Mouse (Mus musculus) left cerebral cortex, adult 8-10 months (tissue): ENCODE results near the gene Unc119b. TPM values are rescaled to one million over a fixed set of nuclear protein-coding genes. Genes with fewer than 3 reads are reported as not detected.
"Not testable (repeated sequence)": the region's sequence is repeated elsewhere in the genome, so short reads cannot be mapped to it uniquely, and the experiment has no call there.

Experiments used
- DNase-seq, 2 experiments: peaks; one replicate each; pipeline ENCODE4 v3.0.0; 2022; ENCODE audit warnings: low spot score in 2 of 2
- total RNA-seq, 4 experiments: library from RNA; stranded (reverse); gene quantifications; 2 replicates each; pipeline ENCODE4 v1.2.4; 2022

Unc119b gene
- 10 to 100 TPM; 21.2 to 26.9 (median 24.2) TPM for total RNA-seq

DNA sequence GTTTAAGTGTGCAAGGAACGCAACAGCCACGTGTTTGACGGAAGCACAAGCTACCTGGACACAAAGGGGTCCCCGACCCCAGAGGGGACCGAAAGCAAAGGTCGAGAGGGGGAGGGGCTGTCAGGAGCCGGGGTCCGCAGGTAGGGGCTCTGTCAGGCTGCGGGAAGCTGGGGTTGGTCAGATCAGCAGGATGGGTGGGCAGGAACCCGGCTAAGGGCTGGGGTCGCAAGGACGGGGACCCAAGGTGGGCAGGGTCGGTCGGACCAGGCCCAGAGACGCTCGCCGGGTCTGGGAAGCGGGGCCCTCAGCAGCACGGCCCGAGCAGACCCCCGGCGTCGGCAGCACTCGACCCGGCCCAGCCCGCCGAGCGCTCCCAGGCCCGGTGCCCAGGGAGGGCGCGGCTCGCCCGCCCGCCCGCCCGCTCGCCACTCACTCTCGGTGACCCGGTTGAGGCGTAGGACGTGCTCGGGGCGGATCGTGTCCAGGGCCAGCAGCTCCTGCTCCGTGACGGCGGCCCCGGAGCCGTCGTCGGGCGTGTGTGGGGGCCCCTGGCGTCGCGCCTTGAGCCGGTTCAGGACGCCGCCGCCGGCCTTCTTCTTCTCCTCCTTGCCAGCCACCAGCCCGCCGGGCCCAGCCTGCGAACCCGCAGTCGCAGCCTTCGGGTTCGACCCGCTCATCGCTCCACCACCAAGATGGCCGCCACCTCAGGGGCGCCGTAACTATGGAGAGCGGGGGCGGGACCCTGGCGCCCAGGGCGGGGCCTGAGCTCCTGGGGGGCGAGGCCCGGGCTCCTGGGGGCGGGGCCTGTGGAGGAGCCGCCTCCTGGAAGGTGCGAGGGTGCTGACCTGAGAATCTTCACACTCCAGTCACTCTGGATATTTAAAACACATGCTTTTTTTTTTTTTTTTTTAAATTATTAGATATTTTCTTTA lies at the start of gene Unc119b:
TSS of gene Unc119b (minus strand) at position 742 of the 932 bp plus-strand sequence.
- peak; percentile 66 to 78 for DNase-seq

DNA sequence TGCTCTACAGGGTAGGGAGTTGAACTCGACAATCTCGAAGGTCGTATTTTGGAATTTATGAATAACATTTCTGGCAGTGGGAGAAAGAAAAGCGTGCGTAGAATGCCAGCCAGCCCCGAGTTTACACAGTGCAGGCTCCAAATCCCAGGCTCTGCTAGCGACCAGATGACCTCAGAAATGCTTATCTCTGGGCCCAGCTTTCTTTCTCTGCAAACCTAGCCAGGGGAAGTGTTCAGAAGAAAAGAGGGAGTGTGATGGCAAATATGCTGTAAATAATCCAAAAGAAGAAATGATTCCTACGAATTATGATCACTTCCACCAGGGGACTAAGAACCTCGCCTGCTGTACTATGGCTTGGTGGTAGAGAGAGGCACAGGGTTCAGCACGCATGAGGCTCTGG lies 48.7 kb upstream of the Unc119b start:
- DNase-seq: no peak

DNA sequence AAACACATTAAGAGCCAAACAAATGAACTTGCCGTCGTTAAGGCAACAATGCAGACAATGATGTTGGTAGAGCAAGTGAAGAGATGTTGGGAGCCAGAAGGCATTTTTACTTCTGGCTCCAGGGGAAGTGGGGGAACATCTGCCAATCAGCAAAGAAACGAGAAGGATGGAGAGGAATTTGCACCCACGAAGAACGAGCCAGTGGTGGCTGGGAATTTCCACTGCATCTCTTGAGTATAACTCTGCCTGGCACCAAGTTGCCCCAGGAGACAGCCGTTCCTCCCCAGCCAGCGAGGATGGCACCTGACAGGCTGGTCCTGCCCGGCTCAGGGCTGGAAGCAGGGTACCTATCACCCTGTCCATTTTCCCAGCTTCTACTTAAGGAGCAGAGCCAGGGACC lies 48.1 kb upstream of the Unc119b start:
- no peak for DNase-seq

DNA sequence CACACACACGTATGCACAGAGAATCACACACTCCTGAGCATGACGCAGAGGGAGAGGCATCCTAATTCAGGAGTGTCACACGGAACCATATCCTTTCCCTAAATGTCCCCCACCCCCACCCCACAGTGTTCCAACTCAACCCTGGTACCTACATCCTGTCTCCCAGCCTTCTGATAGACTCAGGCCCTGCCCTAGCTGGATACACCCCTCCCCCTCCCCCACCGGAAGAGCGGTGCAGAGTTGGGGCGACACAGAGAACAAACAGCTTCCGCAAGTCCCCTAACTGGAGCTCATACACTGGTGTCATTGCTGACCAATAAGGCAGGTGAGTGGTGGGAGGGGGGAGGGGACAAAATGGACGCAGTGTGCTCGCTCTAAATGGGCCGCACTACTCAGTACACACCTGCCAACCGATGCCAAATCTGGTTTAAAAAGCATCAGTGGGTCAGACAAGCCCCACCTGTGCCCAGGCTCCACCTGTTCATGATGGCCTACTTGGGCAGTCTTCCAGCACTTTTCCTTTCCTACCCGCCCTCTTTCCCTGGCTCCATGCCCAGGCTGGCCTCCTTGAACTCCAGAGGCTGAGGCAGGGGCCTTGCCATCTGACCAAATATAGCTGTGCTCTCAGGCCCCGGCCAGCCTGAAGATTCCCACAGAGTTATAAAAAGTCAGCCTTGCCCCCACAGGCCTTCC lies 46.6 kb upstream of the Unc119b start:
- DNase-seq: no peak

DNA sequence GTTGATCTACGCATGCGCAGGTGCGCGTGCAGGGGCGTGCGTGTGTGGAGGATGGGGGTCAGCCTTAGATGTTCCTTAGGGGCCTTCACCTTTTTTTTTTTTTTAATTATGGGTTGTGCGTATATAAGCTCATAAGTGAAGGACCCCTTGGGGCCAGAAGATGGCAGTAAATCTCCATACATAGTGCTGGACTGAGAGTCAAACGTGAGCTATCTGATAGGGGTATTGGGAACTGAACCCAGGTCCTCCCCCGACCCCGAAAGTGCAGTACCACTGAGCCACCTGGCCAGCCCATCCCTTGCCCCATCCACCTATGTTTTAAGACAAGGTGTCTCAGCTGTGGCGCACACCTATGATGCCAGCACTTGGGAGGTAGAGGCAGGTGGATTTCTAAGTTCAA lies 44.8 kb upstream of the Unc119b start:
- DNase-seq: no peak

DNA sequence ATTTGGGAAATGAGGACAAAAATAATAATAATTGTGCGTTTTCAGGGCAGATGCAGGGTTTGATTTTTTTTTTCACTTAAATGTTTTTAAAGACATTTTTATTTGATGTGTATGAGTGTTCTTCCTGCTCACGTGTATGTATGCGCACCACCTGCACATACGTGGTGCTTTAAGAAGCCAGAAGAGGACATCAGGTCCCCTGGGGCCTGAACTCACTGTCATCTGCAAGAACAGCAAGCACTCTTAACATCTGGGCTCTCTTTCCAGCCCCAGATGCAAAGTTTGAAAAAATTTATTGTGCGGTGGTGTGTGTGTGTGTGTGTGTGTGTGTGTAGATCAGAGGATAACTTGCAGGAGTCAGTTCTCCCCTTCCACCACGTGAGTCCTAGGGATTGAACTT lies 43.1 kb upstream of the Unc119b start:
- no peak for DNase-seq

DNA sequence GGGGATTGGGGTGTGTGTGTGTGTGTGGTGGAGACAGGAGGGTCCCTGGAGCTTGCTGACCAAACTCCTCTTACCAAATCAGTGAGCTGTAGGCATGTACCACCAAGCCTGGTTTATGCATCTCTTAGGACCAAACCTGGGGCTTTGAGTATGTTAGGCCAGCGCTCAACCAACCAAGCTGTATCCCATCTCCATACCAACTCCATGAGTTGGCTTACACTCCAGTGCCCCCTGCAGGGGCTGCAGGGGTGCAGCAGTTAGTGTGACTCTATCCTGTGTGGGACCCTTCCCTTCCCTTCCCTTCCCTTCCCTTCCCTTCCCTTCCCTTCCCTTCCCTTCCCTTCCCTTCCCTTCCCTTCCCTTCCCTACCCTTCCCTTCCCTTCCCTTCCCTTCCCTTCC lies 39.8 kb upstream of the Unc119b start:
- DNase-seq: no peak

DNA sequence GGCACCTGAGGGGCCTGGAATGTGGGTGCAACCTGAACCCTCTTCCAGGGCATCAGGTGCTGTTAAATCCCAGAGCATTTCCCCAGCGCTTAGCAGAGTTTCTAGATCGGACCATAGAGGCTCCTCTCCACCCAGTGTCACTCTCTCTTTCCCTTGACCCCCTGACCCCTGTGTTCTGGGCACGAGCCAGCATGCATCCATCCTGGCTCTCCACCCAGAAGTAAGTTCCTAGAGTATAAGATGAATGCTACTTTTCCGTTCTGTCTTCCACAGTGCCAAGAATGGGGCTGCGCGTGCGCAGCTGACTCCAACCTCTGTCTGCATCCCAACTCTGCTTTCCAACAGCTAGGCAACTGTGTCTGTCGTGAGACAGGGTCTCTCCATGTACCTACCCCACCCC lies 35.4 kb upstream of the Unc119b start:
- no peak for DNase-seq

DNA sequence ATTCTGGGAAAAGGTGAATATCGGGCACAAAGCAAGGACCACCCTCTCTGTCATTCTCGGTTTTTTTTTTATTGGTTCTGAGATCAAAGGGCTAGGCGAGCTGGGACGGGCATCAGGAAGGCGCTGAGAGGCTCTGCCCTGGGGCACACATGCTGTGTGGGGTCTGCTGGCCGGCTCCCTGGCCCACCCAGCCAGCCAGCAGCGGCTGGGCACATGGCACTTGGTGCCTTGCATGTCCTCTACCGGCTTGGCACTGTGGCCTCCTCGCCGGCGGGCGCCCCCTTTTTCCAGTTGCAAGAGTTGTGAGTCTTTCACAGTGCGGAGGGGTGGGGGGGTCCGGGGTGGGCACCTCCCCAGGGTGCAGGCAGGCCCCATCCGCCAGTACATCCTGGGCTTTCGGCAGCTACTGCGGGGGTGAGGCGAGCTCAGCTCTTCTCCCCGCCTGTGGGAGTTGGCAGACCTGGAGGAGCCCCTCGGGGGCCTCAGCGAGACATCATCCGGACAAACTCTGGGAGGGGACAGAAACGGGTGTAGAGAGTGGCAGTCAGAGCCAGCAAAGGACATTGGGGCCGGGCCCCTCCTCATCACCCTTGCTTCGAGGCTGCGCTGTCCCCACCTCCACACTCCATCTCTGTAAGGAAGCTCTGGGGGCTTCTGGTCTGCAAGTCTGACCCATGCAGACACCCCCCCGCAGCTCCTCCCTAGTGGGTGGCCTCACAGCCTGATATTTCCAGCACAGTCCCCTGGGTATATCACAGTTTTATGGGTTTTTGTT lies 34.1 kb upstream of the Unc119b start:
- no peak for DNase-seq

DNA sequence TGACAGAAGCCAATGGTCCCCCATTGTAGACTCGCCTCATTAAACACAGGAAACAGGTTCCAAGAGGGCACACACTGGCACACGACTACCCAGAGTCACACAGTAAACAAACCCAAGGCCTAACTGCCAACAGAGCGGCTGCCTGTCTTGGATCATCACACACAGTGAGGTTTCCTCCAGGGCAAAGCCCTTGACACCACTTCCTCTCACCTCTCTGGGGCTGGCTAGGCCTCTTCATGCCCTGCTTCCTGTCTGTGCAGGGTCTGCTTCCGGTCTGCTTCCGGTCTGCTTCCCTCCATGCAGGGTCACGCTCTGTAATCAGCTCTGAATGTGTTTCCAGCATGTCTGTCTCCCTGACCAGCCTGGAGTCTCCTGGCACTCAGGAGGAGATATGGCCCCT lies 32.6 kb upstream of the Unc119b start:
- no peak for DNase-seq

DNA sequence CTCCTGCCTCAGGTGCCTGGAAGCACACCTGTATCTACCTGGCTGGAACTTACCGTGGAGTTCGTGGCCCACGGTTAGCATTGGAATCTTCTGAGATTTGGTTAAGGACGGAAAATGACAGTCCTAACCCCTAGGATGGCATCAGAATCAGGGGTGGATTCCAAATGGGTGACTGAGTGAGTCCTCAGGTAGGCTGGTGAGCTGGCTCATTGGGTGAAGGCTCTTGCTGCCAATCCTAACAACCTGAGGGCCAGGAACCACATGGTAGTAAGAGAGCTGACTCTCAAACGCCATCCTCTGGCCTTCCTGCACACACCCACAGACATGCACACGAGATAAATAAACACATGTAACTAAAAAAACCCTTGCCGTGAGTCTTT lies 32.0 kb upstream of the Unc119b start:
- DNase-seq: no peak

DNA sequence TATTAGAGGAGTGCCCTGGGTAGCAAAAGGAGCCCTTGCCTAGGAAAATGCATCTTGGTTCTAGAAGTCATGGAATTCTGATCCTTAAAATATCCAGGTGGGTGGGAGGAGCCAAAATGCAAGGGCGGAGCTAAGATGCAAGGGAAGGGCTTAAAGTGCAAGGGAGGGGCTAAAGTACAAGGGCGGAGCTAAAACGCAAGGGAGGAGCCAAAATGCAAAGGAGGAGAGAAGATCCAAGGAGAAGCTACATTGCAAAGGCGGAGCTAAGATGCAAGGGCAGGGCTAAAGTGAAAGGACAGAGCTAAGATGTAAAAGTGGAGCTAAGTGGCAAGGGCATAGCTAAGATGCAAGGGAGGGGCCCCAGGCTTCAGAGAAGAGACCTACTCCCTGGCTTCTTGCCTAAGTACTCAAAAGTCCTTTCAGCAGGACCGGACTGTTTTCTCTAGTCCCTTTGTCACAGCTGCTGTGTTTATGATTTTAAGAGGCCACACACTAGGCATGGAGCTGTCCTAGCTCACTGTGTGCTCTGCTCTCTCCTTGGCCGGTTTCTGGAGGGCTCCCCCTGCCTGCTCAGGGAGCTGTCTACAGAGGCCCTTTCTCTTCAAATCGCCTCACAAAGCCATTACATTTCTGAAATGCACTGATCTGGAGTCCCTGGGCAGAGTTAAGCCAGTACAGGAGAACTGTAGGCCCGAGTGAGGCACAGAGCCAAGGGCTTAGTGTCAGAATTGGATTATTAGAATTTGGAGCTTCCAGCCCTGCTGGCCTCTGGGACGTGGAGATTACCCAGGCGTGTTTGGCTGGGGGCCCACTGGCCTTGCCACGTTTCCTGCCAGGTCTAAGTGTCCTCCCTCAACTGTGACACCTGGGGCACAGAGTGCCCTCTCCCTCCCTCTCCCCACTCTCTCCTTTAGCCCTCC lies 31.4 kb upstream of the Unc119b start:
- DNase-seq: no peak

DNA sequence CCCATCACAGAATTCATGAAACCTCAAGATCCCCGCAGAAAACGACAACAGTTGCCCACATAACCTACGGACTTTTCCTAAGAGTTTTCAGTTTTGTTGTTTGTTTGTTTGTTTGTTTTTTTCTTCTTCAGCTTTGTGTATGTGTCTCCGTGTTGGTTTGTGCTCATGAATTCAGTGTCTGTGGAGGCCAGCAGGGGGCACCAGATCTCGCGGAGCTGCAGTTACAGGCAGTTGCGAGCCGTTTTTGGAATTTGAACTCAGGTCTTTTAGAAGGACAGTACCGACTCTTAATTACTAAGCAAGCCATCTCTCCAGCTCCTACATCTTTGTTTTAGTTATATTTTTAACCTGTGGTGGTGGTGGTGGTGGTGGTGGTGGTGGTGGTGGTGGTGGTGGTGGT lies 30.6 kb upstream of the Unc119b start:
- no peak for DNase-seq

DNA sequence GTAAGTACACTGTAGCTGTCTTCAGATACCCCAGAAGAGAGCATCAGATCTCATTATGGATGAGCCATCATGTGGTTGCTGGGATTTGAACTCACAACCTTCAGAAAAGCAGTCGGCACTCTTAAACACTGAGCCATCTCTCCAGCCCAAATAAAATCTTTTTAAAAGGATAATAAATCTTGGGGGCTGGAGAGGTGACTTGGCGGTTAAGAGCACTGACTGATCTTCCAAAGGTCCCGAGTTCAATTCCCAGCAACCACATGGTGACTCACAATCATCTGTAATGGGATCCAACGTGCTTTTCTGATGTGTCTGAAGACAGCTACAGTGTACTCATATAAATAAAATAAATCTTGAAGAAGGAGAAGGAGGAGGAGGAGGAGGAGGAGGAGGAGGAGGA lies 29.7 kb upstream of the Unc119b start:
- DNase-seq: not testable (repeated sequence)

DNA sequence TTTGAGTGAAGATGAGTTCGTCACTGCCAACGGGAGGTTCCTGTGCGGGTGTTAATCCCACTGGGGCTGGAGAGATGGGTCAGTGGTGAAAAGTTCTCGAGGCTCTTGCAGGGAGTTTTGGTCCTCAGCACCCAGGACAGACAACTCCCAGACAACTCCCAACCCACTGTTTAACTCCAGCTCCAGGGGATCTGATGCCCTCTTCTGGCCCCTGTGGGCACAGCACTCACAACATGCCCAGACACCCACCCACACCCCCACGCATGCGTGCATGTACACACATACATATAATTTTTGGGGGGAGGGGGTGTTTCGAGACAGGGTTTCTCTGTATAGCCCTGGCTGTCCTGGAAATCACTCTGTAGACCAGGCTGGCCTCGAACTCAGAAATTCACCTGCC lies 28.8 kb upstream of the Unc119b start:
- DNase-seq: peak in 1 of 2 experiments; percentile 48

DNA sequence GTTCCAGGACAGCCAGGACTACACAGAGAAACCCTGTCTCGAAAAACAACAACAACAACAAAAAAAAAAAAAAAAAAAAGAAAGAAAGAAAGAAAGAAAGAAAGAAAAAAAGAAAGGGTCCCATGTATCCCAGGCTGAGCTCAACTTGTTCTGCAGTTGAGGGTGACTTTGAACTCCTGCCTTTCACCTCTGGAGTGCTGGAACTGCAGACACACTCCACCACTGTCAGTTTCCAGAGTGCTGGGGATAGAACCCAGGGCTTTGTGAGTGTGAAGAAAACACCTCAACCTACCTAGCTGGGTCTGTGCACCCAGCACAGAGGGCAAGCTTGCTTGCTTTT lies 27.1 kb upstream of the Unc119b start:
- DNase-seq: not testable (repeated sequence)

DNA sequence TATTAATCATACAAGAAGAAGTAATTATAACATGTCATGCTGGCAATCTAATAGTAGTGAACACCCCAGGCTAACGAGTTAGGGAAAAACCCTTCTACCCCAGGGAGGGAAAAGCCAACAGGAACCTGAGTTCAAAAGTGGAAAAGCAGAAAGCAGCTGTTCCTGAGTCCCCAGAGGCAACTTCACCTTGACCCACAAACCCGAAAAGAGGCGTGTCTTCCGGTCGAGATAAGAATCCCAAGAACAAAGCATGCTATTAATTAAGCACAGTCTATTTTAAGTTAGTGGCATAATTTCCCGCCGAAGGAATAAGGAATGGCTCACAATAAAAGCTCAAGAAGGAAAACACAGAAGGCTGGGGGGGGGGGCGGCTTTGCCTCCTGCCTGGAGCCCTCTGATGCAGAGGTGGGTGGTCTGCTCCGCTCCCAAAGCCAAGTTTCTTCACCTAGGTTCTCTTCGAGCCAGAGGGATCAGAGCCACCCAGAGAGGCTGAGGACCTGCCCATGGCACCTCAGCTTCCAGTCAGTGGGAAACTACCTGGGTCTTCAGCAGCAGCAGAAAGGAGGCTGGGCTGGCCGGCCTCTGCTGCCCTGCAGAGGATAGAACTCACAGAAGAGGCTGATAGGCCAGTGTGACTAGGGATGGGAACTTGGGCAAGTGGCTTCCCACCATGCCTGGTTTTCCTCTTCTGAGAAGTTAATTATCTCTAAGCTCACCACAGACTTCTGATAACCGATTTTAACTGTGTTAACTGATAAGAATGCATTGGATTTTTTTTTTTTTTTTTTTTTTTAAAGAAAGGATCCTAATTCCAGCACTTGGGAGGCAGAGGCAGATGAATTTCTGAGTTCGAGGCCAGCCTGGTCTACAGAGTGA lies 26.5 kb upstream of the Unc119b start:
- no peak for DNase-seq

DNA sequence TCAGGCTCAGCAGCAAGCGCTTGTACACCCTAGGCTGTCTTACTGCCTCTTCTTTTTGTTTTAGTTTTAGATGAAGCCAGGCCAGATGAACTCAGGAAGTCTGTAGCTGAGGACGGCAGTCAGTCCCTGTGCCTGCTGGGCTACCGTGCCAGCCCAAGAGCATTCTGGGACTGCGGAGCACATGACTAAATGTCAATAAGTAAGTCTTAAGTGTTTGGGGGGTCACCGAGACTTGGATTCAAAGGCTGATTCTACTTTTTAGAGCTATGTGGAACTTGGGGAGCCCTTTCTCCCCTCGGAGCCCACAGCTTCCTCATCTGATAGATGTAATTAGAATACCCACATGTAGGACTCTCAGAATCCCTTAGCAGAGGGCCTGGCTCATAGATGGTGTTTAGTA lies 25.9 kb upstream of the Unc119b start:
- DNase-seq: no peak

DNA sequence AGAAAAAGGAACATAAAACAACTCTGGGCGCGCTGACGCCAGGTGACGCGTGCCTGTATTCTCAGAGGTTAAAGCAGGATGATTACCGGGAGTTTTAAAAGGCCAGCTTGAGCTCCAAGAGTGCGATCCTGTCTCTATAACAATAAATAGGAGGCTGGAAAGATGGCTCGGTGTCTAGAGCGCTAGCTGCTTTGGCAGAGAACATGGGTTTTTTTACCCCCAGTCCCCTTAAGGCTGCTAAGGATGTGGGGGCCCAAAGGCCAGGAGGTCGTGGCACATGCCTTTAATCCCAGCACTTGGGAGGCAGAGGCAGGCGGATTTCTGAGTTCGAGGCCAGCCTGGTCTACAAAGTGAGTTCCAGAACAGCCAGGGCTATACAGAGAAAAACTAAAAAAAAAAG lies 24.4 kb upstream of the Unc119b start:
- DNase-seq: no peak
